Mouse (Mus musculus) liver, embryonic 11.5 days (tissue): ENCODE measurements around the gene Tmem260. TPM values are rescaled to one million over a fixed set of nuclear protein-coding genes. Genes with fewer than 3 reads are reported as not detected.

Experiments
- ATAC-seq: fragments of 200-750 bp; cut with Nextera tagmentation; replicated peaks from 2 replicates; pipeline ENCODE4 v1.8.0; 2017; ENCODE audit warnings: moderate number of reproducible peaks, mild to moderate bottlenecking, moderate TSS enrichment, moderate library complexity; ENCODE audit not compliant: low FRiP score
- DNase-seq: peaks from one replicate; pipeline ENCODE4 v3.0.0-alpha.2; 2017; ENCODE audit warnings: low spot score
- H3K27ac ChIP-seq: fragments of 300-500 bp; sonication (generic); 2 replicates; pipeline ENCODE4 v1.5.1; 2014; ENCODE audit warnings: mild to moderate bottlenecking, low read depth, low read length, control low read depth
- H3K27me3 ChIP-seq: fragments of 300-500 bp; sonication (generic); replicated peaks from 2 replicates; pipeline ENCODE4 v1.6.1; 2014; ENCODE audit warnings: low read length, mixed read lengths; ENCODE audit not compliant: control insufficient read depth, insufficient read depth
- H3K36me3 ChIP-seq: fragments of 300-500 bp; sonication (generic); 2 replicates; pipeline ENCODE4 v1.6.1; 2014; ENCODE audit warnings: mild to moderate bottlenecking, low read length, moderate library complexity, mixed read lengths; ENCODE audit not compliant: control insufficient read depth, insufficient read depth
- H3K4me1 ChIP-seq: fragments of 300-500 bp; sonication (generic); replicated peaks from 2 replicates; pipeline ENCODE4 v1.6.1; 2014; ENCODE audit warnings: low read length, mixed read lengths; ENCODE audit not compliant: control insufficient read depth, insufficient read depth
- H3K4me2 ChIP-seq: fragments of 300-500 bp; sonication (generic); 2 replicates; pipeline ENCODE4 v1.6.1; 2014; ENCODE audit warnings: mild to moderate bottlenecking, control low read depth, moderate library complexity
- H3K4me3 ChIP-seq: fragments of 300-500 bp; sonication (generic); 2 replicates; pipeline ENCODE4 v1.5.1; 2014; ENCODE audit warnings: low read depth, low read length, control low read depth
- H3K9ac ChIP-seq: fragments of 300-500 bp; sonication (generic); 2 replicates; pipeline ENCODE4 v1.6.1; 2014; ENCODE audit warnings: low read depth, low read length, control low read depth
- H3K9me3 ChIP-seq: fragments of 300-500 bp; sonication (generic); 2 replicates; pipeline ENCODE4 v1.6.1; 2016; ENCODE audit warnings: low read length, inconsistent platforms, mixed read lengths; ENCODE audit not compliant: control insufficient read depth
- WGBS: fragments of 180-500 bp; shearing (Covaris S2); extraction: QIAGEN DNeasy Blood & Tissue Kit; methylation state at CpG from one replicate; pipeline ENCODE4 v1.1.7; 2014; 5-methylcytosine and 5-hydroxymethylcytosine counted together
- polyA plus RNA-seq: library from polyadenylated mRNA; unstranded; fragments of >200 nt; fragmentation: Nextera tagmentation; extraction: Ambion mirVana; gene quantifications from 2 replicates; pipeline ENCODE4 v1.2.1, GENCODE M21; 2014

Tmem260 gene
- polyA plus RNA-seq, 1 experiment from 2014 or later: 13.8 TPM

GRCm38 (mm10) chr14:48553216-48553615, 107.3 kb downstream of the Tmem260 start:
- H3K27ac ChIP-seq: no peak overlapping the region
- H3K9me3 ChIP-seq: no peaks in the 10 kb centered on the region
- DNase-seq (no peak), ATAC-seq (no peak)
- H3K4me2 ChIP-seq: no peak overlapping the region
- no peak overlapping the region for H3K4me3 ChIP-seq
- H3K9ac ChIP-seq: no peak overlapping the region
- H3K36me3 ChIP-seq: no peaks in the 10 kb centered on the region
- H3K4me1 ChIP-seq: no peaks in the 10 kb centered on the region
- 73% methylated on average over 4 of the region's 4 CpGs for WGBS
- no peaks in the 10 kb centered on the region for H3K27me3 ChIP-seq

- H3K27ac ChIP-seq: no peak overlapping the region
- ATAC-seq: no peak
- 77% methylated on average over 9 of the region's 9 CpGs for WGBS
Measured at GRCm38 (mm10) chr14:48553754-48554153, 107.8 kb downstream of the Tmem260 start.

GRCm38 (mm10) chr14:48558975-48559374, 113.1 kb downstream of the Tmem260 start:
- 0 out of 2 replicates have a peak, but pooled peaks have one; percentile 31 for ATAC-seq
- 46% methylated on average over 4 of the region's 4 CpGs for WGBS

More at GRCm38 (mm10) chr14:48553754-48554153, 107.8 kb downstream of the Tmem260 start:
- Histone ChIP-seq H3K9me3 (no peaks in the 10 kb centered on the region), H3K4me1 (no peaks in the 10 kb centered on the region), H3K4me3 (no peak overlapping the region), H3K9ac (no peak overlapping the region), H3K36me3 (no peaks in the 10 kb centered on the region), H3K4me2 (no peak overlapping the region), H3K27me3 (no peaks in the 10 kb centered on the region)
- no peak for DNase-seq

GRCm38 (mm10) chr14:48559736-48560135, 113.8 kb downstream of the Tmem260 start:
- no peak overlapping the region for H3K27ac ChIP-seq
- H3K4me3 ChIP-seq: no peak overlapping the region
- no peaks in the 10 kb centered on the region for H3K9me3 ChIP-seq
- WGBS: 66% methylated on average over 7 of the region's 7 CpGs
- no peak overlapping the region for H3K4me2 ChIP-seq
- H3K27me3 ChIP-seq: no peaks in the 10 kb centered on the region
- H3K4me1 ChIP-seq: no peaks in the 10 kb centered on the region; the same call in 1 of the 2 replicates
- no peak for DNase-seq
- no peaks in the 10 kb centered on the region for H3K36me3 ChIP-seq
- H3K9ac ChIP-seq: no peak overlapping the region
- peak; percentile 51 for ATAC-seq

More at GRCm38 (mm10) chr14:48558975-48559374, 113.1 kb downstream of the Tmem260 start:
- Histone ChIP-seq H3K27ac (no peak overlapping the region), H3K4me1 (no peaks in the 10 kb centered on the region; the same call in 1 of the 2 replicates), H3K4me3 (no peak overlapping the region), H3K36me3 (no peaks in the 10 kb centered on the region), H3K9ac (no peak overlapping the region), H3K9me3 (no peaks in the 10 kb centered on the region), H3K4me2 (no peak overlapping the region), H3K27me3 (no peaks in the 10 kb centered on the region)
- DNase-seq: no peak

- no peak overlapping the region for H3K4me3 ChIP-seq
- H3K4me2 ChIP-seq: no peak overlapping the region
- H3K4me1 ChIP-seq: no peaks in the 10 kb centered on the region
- H3K27ac ChIP-seq: no peak overlapping the region
- H3K27me3 ChIP-seq: no peaks in the 10 kb centered on the region
- no peaks in the 10 kb centered on the region for H3K9me3 ChIP-seq
- 69% methylated on average over 7 of the region's 7 CpGs for WGBS
- no peaks in the 10 kb centered on the region for H3K36me3 ChIP-seq
- H3K9ac ChIP-seq: no peak overlapping the region
- no peak for DNase-seq
- ATAC-seq: no peak
Measured at GRCm38 (mm10) chr14:48566596-48566995, 120.7 kb downstream of the Tmem260 start.

Other genes starting within 250 kb of the Tmem260 start
- not detected in 2 replicates for gene Otx2, start 227.7 kb downstream of the Tmem260 start, polyA plus RNA-seq